Mouse (Mus musculus): ENCODE data around the gene Gabrg3.

Gene Gabrg3

DNA sequence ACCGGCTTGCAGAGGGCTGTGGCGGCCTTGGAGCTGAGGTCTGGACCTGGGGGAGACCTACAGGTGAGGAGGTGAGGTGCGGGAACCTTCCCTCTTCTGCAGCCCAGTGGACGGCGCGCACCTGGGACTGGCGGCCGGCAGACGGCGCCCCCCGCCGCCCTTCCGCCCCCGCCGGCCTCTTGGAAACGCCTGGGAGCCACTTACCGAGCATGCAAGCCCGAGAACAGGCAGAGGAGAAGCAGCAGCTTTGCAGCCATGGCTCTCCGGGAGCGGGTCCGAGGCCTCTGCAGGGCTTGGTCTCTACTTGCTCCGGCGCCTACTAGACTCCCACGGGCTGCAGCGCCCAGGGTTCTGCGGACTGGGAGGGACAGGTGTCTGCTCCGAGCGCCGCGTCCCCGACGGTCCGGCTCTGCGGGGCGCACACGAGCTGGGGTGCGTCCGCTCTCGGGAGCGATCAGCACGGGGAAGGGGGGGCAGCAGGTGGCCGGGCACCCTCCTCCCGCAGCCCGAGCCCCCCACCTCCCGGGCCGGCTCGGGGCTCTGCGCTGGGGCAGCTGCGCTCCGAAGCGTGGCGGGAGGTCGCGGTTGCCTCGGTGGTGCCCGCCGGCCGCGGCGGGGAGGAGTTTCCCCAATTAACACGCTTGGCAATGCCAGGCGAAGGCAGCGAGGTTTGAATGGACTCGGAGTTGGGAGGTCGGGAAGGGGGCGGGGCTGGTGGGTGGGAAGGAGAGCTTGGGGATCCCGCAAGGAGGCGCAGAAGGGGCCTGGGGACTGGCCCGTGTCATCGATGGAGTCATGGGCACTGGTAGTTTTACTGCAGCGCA, at the start of gene Gabrg3:
Gene Gabrg3, minus strand, starts transcription at position 672 of the 824 bp plus-strand sequence.
- DNase-seq = no peak

DNA sequence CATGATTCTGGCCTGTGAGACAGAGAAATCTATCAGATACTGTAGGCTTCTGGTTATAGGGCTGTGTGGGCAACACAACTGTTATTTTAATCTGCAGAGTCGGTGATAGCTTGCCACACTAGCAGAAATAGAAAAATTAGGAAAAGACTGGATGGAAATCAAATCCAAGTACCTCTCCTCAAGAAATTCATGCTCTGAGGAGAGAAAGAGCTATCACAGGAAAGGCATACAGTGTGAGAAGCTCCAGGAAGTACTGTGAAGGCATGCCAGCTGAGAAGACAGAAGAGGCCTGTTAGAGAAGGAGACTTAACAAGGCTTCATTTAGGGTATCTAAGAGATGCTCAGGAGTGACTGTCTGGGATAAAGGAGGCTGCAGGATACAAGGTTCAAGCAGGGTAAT, 35.7 kb upstream of the Gabrg3 start:
- DNase-seq = no peak

DNA sequence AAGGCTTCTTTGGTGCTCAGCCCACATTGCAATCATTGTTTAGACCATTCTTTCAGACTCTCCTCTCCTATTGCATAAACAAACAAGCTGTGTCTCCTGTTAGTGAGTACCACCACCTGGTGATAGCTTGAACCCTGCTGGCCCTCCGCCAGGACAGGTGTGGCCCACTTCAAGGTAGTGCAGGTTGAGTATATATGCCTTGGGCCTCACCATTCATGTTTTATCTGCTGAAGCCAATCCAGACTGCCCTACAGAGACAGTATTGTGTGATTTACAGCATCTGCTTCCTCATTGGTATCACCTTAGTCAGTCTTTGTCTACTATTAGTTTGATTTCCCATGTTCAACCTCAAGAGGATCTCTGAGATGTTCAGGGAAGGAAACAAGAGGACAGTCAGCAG, 34.1 kb upstream of the Gabrg3 start:
- no peak for DNase-seq

GRCm38 (mm10) chr7:57419392-57419791, 32.4 kb upstream of the Gabrg3 start, which contains the start of gene Gabrb3:
TSS of gene Gabrb3 (plus strand) at chr7:57419692.
- DNase-seq = no peak

DNA sequence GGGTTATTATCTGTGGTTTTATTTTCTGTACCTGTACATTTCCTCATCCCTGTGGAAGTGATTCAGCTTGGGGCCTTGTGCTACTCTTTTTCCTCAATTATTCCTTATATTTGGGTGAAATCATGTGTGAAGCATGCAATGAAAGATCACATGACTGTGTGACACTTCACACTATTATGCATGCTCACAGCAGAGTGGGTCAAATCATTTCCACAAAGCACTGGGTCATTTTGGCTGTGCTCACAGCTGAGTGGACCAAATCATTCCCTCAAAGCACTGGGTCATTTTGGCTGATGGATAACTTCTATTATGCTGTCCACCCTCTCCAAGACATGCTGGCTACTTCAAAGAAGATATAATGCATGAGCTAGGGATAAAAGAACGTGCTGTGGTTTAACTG, 25.9 kb upstream of the Gabrg3 start:
- no peak for DNase-seq

DNA sequence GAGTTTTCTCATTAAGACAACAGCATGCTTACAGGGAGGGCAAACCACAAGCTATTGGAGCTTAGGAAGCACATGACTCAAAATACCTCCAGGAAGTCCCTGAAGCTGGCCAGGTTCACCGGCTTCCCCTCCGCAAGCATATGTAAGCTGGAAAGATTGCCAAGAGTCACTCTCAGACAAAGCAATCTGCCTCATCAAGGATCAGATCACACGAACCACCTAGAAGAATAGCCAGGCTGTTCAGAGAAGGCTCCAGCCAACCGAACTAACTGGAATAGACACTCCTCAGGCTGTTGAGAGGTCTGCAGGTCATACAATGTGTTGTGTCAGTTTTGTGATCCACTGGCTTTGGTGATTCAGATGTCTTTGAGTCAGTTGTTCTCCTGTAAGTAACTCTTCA, 24.2 kb upstream of the Gabrg3 start:
- no peak for DNase-seq

DNA sequence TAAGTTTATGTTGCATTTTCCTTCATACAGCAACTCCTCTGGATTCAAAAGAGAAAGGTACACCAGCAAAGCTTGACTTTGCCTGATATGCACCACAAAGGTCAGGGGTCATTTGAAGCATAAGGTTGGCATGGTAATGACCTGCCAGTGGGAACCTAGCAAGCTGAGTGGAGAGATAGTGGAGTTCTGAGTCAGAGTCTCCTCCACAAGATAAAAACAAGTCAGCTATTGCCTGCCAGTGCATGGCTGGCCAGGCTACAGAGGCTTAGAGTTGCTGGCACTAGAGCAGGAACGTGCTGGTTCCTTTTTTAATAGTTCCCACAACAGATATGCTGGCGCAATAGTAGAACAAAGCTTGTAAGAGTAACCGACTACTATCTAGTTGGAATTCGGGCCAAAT, 6.6 kb upstream of the Gabrg3 start:
- no peak for DNase-seq

DNA sequence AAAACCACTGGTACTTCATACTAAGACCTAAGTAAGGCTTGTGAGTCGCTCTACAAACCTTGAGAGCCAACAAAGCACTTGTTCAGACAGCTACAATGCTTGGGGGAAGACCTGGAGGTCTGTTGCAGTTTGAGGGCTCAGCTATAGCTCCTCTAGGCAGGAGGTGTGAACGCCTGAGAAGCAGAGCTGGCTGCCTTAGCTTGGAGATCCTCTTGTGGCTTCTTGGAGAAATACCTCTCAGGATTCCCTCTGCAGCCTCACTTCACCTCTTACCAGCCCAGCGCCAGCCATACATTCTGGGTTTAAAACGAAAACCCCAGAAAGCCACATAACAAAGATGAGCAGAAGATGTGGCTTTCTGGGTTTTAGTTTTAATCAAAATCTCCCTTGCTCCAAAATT, 3.1 kb upstream of the Gabrg3 start:
- no peak for DNase-seq

DNA sequence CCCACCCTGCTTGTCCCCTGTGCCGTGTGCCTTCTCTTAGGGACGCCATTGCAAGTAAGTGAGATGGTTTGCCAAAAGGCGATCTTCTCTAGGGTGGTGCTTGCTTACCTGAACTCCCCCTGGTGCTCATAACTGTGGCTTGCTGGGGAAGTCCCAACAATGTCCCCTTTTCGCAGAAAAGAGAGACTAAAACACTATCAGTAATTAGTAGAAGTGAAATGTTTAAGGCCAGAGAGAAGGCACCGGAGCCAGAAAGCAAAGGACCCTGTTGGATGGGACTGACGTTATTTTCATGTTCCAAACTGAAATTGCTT, 310 bp upstream of the Gabrg3 start:
- DNase-seq = no peak

DNA sequence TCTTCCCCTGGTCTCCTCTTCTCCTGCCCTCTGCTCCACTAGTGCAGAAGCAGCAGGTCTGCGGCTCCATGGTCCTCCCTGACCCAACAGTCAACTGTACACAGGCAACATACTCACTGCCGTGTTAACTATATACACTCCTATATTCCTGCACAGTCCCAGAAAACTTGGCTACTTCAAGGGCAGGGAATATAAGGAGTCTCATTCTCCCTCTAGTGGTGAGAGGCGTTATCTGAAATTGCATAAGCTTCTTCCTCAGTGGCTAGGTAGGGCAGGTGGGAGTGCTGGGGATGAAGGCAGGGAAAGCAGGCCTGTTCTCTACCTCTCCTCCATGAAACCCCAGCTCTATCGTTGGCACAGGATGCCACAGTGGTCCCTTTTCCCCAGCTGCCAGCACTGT, 2.9 kb downstream of the Gabrg3 start:
- DNase-seq = no peak

DNA sequence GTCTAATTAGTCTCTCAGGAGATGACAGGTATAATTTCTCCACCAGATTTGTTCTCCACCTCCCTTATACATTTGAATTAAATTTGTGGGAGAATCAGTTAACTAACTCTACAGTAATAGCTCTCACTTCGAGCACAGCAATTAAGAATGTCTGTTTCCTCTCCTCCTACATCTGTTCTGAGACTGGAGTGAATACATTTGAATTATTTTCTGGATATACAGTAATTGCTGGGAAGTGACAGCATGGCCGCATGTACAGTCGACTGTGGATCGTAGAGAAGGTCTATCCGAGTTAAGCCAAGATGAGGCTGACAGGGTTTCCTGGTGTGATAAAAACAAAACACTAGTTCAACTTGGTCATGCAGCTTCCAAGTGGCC, 21.0 kb downstream of the Gabrg3 start:
- no peak for DNase-seq

- DNase-seq = no peak
These were observed 21.6 kb downstream of the Gabrg3 start for GRCm38 (mm10) chr7:57365134-57366012.

GRCm38 (mm10) chr7:57363812-57364211, 23.2 kb downstream of the Gabrg3 start:
- no peak for DNase-seq

GRCm38 (mm10) chr7:57357871-57358540, 29.0 kb downstream of the Gabrg3 start:
- peak; percentile 20 for DNase-seq

- no peak for DNase-seq
These were observed 30.3 kb downstream of the Gabrg3 start for GRCm38 (mm10) chr7:57356565-57357301.

DNA sequence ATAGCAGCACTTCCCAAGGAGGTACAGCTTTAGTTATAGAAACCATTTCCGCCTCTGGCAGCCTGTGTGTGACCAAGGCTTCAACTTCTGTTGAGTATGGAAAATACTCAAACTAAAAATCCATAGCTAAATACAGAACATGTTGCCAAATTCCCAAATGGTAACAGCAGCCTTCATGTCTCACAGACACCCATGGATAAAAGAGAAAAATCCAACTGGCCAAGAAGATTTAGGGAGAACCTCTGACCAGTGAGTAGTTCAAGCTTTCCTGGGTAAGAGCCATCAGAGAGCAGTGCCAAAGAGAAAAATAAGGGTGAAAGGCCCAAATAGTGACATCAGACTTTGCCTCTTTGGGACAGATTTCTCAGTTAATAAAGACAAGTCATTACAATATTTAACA, 38.2 kb downstream of the Gabrg3 start:
- DNase-seq = no peak

GRCm38 (mm10) chr7:57341910-57342309, 45.1 kb downstream of the Gabrg3 start:
- no peak for DNase-seq

- no peak for DNase-seq
These were observed 55.8 kb downstream of the Gabrg3 start for GRCm38 (mm10) chr7:57331211-57331610.

GRCm38 (mm10) chr7:57330240-57330639, 56.7 kb downstream of the Gabrg3 start:
- no peak for DNase-seq

DNA sequence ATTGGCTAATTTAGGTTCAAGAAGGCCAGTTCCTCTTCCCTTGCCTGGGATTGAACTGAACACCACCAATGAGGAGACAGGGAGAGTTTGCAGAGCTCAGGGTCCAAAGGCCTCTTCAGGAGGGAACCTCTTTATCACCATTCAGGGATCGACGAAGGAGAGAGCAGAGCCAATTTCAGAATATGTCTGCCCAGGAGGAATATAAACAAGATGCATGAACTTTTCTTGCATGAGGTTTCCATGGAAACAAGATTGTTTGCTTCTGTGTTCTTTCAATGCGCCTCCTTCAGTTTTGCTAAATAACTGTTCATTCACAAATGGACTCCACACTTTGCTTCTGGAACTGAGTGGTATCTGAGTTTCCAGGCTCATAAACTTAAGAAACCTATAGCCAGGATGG, 62.5 kb downstream of the Gabrg3 start:
- DNase-seq = no peak

- DNase-seq = no peak
These were observed 64.9 kb downstream of the Gabrg3 start for GRCm38 (mm10) chr7:57322086-57322485.

GRCm38 (mm10) chr7:57314971-57315370, 72.0 kb downstream of the Gabrg3 start:
- no peak for DNase-seq

- DNase-seq = no peak
These were observed 75.0 kb downstream of the Gabrg3 start for GRCm38 (mm10) chr7:57312018-57312417.

All from kidney, adult 11 months (tissue).